Mouse (Mus musculus) embryo, embryonic 9.5 days (tissue): Measurements from ENCODE around the gene Soat2.
"Not testable (repeated sequence)": the region's sequence is repeated elsewhere in the genome, so short reads cannot be mapped to it uniquely, and the experiment has no call there.

Experiments used
- DNase-seq: peaks from one replicate; pipeline ENCODE4 v3.0.0-alpha.2; 2017; ENCODE audit errors: extremely low spot score

The Soat2 gene

DNA sequence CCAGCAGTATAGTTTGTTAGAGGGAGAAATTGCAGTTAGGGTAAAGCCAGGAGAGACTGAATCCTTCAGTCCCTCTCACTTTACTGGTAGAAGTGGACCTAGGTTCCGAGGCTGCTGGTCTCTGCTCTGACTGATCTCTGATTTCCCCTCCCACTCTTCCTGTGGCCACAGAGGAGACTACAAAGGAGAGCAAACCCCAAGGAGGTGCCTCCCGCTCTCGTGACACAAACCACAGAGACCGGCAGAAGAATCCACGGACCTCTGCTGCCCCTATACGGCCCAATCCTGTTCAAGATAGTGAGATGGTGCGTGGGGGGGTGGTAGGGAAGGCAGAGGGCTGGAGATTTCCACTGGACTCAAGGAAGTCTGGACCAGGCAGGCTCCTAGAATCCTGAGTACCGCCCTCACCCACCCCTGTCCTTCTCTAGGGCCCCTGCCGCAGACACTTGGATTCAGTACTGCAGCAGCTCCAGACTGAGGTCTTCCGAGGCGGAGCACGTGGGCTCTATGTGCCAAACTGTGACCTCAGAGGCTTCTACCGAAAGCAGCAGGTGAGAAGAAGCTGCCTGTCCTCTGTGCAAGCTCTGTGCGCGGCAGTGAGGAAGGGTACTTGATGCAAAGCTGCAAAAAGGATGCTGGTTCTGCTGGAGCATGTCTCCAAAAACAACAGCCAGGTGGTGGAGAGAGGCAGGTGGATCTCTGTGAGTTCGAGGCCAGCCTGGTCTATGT, 2.5 kb upstream of the Soat2 start:
- DNase-seq: no peak

DNA sequence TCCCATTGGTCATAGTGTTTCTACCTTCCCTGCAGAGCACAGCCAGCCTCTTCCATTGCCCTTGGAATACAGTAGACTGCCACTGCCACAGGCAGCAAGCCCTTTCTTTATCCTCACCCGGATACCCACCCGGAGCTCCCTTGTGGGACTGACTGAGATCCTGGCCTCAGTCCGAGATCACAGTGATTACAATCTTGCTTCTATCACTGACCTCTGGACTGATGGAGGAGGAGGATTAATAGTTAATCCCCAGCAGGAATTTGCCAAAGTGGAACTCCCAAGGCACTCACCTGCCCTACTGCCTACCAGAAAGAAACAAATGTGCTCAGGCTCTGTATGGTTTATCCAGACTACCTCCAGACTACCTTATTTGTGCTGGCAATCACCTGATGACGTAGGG, 765 bp upstream of the Soat2 start:
- no peak for DNase-seq

DNA sequence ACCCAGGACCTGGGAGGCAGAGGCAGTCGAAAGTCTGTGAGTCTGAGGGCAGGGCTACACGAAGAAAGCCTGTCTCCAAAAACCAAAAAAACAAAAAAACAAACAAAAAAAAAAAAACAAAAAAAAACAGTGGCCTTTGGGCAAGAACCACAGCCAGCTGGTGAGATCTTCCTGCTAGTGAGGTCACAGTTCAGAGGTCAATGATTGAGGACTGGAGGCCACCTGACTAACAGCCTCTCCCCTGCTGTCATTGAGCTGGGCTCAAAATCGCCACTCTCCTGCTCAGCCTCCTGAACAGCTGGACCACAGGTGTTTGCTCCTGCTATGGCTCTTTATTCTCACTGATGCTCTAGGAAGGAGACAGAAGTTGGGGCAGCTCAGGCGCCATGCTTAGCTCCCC, 2.3 kb downstream of the Soat2 start:
- DNase-seq: peak; percentile 56

GRCm38 (mm10) chr15:102155006-102155405, 4.7 kb downstream of the Soat2 start:
- not testable (repeated sequence) for DNase-seq

DNA sequence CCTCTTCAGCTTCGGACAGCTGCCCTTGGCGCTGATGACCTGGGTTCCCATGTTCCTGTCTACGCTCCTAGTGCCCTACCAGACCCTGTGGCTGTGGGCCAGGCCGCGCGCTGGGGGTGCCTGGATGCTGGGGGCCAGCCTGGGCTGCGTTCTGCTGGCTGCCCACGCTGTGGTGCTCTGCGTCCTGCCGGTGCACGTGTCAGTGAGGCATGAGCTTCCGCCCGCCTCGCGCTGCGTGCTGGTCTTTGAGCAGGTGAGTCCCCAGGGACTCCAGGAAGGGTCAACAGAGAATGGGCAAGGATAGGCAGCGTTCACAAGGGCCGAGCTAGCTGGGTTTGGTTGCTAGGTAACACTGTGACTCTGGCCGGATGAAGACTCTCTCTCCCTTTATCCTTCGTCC, 6.5 kb downstream of the Soat2 start:
- DNase-seq: no peak

DNA sequence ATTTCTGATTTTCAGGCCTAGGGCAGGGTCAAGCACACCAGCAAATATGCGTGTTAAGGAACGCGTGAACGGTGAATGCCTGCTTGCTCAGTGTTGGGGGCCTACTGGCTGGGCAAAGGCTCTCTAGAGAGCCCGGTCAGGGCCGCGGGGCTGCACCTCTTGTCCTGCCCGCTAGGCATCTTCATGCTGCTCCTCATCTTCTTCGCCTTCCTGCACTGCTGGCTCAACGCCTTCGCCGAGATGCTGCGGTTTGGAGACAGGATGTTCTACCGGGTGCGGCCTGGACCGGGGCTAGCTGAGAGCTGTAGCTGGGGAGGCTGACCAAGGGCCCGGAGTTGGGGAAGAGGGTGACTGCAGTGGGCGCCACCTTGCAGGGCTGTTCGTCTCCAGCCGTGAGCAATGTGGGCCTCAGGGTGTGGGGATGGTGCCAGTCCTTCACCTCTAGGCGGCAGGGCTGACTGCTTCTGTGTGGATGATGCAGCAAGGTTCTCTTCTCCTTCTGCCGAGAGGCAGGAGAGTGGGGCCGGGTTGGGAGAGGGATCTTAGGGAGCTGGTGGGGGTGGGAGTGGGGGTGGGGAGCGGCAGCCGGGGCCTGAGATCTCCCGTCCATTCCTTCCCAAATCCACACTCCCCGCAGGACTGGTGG, 10.2 kb downstream of the Soat2 start:
- no peak for DNase-seq

DNA sequence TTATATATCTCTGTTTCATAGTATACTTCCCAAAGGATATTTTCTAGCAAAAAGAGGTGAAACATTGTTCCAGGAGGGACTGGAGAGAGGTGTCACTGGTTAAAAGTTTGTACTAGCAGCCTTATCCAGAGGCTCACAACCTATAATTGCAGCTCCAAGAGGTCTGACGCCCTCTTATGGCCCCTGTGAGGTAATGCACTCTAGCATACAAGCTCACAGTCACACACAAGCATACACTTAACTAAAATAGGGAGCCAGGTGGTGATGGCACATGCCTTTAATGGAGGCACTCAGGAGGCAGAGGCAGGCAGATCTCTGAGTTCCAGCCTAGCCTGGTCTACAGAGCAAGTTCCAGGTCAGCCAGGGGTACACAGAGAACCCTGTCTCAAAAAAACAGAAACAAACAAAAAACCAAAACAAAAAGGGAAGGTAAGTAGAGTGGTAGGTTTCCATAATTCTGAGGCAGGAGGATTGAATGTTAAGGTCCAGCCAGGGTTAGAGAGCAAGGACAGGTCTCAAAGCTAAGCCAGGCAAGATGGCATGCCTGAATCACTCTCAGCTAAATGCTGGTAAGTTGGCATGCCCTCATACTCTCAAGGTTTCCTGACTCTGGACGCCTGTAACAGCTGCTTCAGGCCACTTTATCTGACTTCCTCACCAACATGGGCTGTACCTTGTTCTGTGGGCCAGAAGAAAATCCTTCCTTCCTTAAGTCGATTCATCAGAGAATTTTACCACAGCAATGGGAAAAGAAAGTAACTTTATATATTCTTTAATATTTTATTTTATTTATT, 13.8 kb downstream of the Soat2 start:
- no peak for DNase-seq

DNA sequence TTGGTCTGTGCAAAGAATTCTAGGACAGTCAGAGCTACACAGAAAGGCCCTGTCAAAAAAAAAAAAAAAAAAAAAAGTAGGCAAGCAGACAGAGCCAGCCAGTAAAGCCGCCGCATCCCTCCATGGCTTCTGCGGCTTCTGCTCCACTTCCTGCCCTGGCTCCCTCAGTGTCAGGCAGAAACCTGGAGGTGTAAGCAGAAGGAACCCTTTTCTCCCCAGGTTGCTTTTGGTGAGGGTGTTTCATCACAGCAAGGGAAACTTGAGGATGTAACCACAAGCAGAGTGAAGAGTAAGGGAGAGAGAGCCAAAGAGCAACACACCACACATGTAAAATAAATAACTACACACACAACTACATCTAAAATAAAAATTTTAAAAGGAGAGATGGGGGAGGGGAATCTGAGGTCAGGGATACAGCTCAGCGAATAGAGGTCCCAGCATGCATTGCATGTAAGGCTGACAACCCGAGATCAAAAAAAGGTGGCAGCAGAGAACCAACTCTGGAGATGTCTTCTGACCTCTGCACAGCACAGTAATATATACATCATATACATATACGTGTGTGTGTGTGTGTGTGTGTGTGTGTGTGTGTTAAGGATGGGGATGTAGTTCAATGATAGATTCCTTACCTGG, 15.3 kb downstream of the Soat2 start:
- DNase-seq: no peak

DNA sequence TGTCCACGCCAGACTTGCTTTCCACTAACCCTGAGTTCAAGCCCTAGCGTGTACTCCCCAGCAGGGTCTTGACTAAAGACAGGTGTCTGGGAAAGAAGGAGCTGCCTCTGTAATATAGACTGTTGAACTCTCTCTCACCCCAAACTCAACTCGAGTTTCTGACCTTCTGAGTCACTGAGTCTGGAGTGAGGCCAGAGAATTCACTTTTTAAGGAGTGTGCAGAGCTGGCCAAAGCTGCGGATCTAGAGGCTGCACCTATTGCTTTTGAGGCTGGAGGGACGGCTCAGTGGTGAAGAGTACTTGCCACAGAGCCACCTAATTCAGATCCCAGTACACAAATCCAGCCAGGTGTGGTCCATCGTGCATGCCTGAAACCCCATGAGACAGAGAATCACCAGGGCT, 17.3 kb downstream of the Soat2 start:
- no peak for DNase-seq

GRCm38 (mm10) chr15:102169064-102169463, 18.7 kb downstream of the Soat2 start:
- DNase-seq: no peak

GRCm38 (mm10) chr15:102173581-102173980, 23.3 kb downstream of the Soat2 start:
- no peak for DNase-seq

GRCm38 (mm10) chr15:102175736-102176319, 25.5 kb downstream of the Soat2 start:
- no peak for DNase-seq

DNA sequence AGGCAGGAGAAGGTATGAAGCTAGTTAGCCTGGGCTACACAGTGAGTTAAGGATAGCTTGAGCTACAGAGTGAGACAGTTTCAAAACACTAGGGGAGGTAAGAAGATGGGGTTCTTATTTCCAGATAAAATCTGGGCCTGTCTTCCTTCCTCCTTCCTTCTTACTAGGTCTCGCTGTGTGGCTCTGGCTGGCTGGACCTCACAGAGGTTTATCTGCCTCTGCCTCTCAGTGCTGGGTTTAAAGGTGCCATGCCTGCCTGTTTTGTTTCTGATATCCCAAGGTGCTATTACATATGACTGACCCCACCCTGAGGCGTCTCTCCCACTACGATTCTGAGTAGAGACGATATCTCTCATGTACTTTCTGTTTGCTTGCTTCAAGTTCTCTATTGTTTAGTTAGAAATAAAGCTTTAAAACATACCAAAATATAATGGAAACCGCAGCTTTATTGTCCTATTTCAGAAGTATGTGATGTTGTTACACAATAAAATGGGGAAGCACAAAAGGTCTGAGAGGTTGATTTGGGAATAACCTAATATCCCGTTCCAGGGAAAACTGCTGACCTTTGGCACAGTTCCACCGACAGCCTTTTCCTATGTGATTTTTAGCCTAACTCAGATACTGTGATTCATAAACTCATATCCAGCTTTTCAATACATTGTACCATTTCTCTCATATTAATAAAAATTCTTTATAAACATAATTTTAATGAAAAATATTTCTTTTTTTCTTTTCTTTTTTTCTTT, 26.4 kb downstream of the Soat2 start:
- no peak for DNase-seq

DNA sequence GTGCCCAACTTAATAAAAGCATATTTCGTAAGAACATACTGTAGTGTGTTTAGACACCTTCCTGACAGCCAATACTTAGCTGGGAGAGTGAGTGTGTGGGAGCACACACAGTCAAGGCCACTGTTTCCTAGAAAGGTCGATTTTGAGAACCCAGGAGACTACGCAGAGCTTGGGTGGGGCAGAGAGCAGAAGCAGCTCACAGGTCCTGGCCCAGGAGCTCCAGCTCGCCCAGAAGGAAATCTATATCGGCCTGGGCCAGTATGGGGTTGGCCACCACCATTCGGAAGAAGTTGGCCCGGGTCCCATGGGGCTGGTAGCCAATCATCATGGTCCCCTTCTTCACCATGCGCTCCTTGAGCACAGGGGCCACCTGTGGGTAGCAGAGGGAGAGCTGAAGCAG, 27.1 kb downstream of the Soat2 start:
- no peak for DNase-seq

GRCm38 (mm10) chr15:102178279-102178678, 28.0 kb downstream of the Soat2 start:
- peak; percentile 68 for DNase-seq

DNA sequence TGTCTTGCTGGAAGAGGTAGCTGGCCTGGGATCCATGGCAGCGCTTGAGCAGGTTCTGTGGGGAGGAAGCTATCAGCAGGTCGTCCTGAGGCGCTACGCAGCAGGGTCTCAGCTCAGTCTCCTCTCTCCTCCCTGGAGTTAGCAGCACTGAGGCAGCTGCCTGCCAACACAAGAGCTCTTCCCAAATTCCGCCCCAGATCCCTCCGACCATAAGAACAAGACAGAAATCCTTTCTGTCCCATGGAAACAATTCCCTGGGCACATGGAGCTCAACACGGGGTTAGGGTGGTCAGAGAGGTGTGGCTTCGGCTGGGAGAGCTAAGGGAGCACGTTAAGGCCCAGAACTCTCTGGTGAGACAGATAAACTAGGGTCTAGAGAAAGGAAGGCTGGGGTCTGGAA, 28.8 kb downstream of the Soat2 start:
- DNase-seq: no peak

DNA sequence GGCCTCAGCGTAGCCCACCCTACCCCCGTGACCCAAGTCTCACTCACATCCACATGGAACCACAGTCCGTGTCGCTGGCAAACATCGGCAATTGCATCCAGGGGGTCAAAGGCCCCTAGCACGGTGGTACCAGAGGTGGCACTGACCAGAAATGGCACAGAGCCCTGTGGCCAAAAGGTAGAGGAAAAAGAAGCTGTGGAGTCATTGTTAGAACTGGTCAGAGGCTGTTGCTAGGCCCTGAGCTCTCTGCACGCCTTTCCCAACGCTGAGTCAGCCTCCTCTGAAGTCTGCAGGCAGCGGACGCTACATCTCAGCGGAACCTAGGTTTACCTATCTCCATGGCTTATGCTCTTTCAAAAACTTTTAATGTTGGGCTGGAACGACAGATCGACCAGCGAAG, 29.6 kb downstream of the Soat2 start:
- DNase-seq: no peak

GRCm38 (mm10) chr15:102183076-102183475, 32.8 kb downstream of the Soat2 start:
- no peak for DNase-seq

DNA sequence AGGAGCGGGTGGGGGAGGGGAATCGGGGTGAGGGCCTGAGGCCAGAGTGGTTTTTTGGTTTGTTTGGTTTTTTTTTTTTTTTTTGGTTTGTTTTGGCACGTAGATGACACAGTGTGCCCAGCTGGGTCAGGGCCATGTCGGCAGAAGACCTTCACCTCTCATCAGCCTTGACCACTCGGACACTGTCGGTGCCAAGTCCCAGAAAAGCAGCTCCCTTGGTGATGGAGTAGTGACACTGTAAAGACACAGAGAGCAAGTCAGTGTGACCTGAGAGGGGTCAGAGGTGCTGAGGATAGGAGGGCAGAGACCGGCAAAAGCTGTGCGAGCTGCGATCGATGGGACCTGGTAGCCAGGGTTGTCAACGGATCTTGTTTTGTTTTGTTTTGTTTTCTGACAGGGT, 35.9 kb downstream of the Soat2 start:
- DNase-seq: no peak

DNA sequence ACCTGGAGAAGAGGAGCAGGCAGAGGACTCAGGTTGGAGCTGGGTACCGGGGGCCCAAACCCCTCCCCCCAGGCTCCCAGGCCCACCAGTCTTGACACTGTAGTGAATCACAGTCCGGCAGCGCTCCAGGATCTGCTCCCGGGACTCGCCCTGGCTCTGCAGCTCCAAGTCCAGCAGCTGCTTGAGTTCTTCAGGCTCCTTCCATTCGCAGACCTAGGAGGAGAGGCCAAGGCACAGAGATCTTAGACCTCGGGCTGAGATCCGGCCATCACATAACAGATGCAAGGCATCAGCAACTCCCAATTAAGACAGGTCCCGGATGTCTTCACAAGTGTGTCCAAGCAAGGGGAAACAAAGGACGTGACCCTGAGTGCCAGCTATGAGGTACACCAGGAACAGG, 37.8 kb downstream of the Soat2 start:
- no peak for DNase-seq

DNA sequence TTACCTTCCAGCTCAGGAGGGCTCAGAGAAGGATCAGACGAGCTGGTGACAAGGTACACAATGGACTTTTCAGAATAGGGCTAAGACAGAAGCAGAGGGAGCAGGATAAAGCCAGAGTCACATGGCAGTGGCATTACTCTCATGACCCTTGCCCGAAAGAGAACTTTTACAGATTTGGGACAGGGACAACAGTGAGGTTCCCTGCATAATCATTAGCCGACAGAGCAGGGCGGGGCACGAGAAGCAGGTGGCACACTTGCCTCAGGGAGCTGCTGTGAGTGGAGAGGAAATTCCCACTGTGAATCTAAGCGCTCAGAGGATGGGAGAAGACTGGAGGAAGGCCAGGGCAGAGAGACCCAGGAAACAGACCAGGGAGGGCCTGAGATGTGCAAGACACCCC, 38.6 kb downstream of the Soat2 start:
- no peak for DNase-seq
